Mouse (Mus musculus) cerebellum, adult 2 months (tissue): ENCODE measurements around the gene Tmem159.

Experiments used
- CTCF ChIP-seq: fragments of 200-500 bp; IDR thresholded peaks from 2 replicates; pipeline ENCODE4 v1.5.1; 2011; ENCODE audit warnings: low read depth, mild to moderate bottlenecking, control low read depth, low read length, moderate library complexity, borderline replicate concordance; ENCODE audit not compliant: insufficient read depth
- POLR2A ChIP-seq: fragments of 200-500 bp; IDR thresholded peaks from 2 replicates; pipeline ENCODE4 v1.6.1; 2011; ENCODE audit warnings: low read length, control low read depth, borderline replicate concordance; ENCODE audit not compliant: insufficient read depth

GRCm38 (mm10) chr7:120142743-120143142, 40.6 kb downstream of the Tmem159 start:
- TF ChIP-seq CTCF = no peak
- TF ChIP-seq POLR2A = no peak
